Mouse (Mus musculus): ENCODE results near the gene Cdh13.
"Not testable (repeated sequence)": the region's sequence is repeated elsewhere in the genome, so short reads cannot be mapped to it uniquely, and the experiment has no call there.

Cdh13 gene

GRCm38 (mm10) chr8:119352977-119353658, 1069.6 kb downstream of the Cdh13 start:
- DNase-seq (ENCODE audit: low spot score in 2 of 2) = no peak

- no peak for DNase-seq (ENCODE audit: low spot score in 2 of 2)
These were observed 1070.1 kb downstream of the Cdh13 start for GRCm38 (mm10) chr8:119353659-119354023.

GRCm38 (mm10) chr8:119356631-119357030, 1073.1 kb downstream of the Cdh13 start:
- DNase-seq (ENCODE audit: low spot score in 2 of 2) = not testable (repeated sequence)

- no peak for DNase-seq (ENCODE audit: low spot score in 2 of 2)
These were observed 1074.6 kb downstream of the Cdh13 start for GRCm38 (mm10) chr8:119358175-119358574.

- DNase-seq (ENCODE audit: low spot score in 2 of 2) = peak; percentile 48 to 79
These were observed 1075.3 kb downstream of the Cdh13 start for GRCm38 (mm10) chr8:119358836-119359235.

- no peak for DNase-seq (ENCODE audit: low spot score in 2 of 2)
These were observed 1077.3 kb downstream of the Cdh13 start for GRCm38 (mm10) chr8:119360686-119361295.

Data from spleen, postnatal 10 days (tissue).